Mouse (Mus musculus): Measurements from ENCODE around the gene Arcn1. TPM values are rescaled to one million over a fixed set of nuclear protein-coding genes. Genes with fewer than 3 reads are reported as not detected.

Gene Arcn1
- total RNA-seq, 2 experiments from 2014 or later: 124 to 142 TPM

DNA sequence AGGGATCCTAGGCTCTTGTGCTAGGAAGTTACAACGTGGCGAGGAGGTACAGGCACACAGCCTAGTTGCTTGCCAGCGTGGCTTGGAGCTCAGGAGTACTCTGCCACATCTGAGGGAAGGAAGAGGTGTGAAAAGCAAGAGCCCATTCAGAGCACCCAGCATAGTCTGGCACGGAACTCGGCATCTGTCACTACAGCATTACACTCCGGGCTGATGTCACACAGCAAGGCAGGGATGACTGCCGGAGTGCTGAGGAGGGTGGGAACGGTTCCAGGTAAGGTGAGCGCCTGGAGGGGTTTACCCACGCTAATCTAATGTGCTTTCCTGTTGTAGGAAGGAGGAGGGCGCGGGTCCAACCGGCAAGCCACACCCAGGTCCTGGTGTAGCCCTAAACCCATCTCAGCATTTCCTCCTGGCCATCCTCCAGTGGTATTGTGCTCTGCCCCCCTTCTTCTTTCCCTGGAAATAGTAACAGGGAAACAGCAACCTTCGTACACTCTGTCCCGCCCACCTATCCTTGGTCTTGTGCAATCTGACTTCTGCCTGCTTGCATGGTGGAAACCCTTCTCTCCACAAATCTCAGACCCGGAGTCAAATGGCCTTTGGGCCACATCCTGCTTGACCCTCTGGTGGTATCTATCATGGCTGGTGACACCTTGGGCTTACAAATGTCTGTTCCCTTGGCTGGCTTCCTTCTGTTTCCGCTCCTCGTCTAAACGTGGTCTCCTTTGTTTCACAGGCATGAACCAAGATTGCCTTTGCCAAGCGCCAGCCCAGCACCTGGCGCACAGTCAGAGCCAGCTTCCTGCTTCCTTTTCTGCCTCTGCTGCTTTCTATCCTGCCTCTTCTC lies 75.7 kb downstream of the Arcn1 start:
- DNase-seq (ENCODE audit: low spot score in 2 of 2): no peak

Other genes starting within 250 kb of the Arcn1 start
- under 1 TPM; 0.10 TPM for gene Cxcr5, start 206.0 kb downstream of the Arcn1 start, total RNA-seq (2021)
- gene Ddx6, start 163.0 kb downstream of the Arcn1 start, total RNA-seq (2021): 100 to 1,000 TPM in 1 of 2 experiments, 10 to 100 TPM in 1; 99.3 to 101 TPM
- not detected for gene Treh, start 94.6 kb downstream of the Arcn1 start, total RNA-seq (2021)
- gene Phldb1, start 32.6 kb downstream of the Arcn1 start, total RNA-seq (2021): 100 to 1,000 TPM; 104 to 123 TPM
- 10 to 100 TPM; 65.9 to 69.5 TPM for gene Ift46, start 63 bp upstream of the Arcn1 start, total RNA-seq (2021)
- gene Tmem25, start 31.5 kb upstream of the Arcn1 start, total RNA-seq (2021): 1 to 10 TPM; 8.0 to 9.6 TPM
- 1 to 10 TPM in 1 of 2 experiments, under 1 TPM in 1; 0.86 to 2.2 TPM for gene Ttc36, start 35.2 kb upstream of the Arcn1 start, total RNA-seq (2021)
- gene Kmt2a, start 113.5 kb upstream of the Arcn1 start, total RNA-seq (2021): 10 to 100 TPM; 27.6 to 31.5 TPM
- 100 to 1,000 TPM; 631 to 643 TPM for gene Atp5l, start 152.9 kb upstream of the Arcn1 start, total RNA-seq (2021)
- 10 to 100 TPM; 41.2 to 43.0 TPM for gene Ube4a, start 197.8 kb upstream of the Arcn1 start, total RNA-seq (2021)
- gene Cd3g, start 212.6 kb upstream of the Arcn1 start, total RNA-seq (2021): under 1 TPM in 1 of 2 experiments, not detected in 1; 0.88 TPM
- gene Cd3d, start 213.9 kb upstream of the Arcn1 start, total RNA-seq (2021): under 1 TPM in 1 of 2 experiments, not detected in 1; 0.42 TPM
- gene Cd3e, start 241.8 kb upstream of the Arcn1 start, total RNA-seq (2021): 1 to 10 TPM in 1 of 2 experiments, under 1 TPM in 1; 0.39 to 1.1 TPM